Mouse (Mus musculus): ENCODE results near the gene Gan. TPM values are rescaled to one million over a fixed set of nuclear protein-coding genes. Genes with fewer than 3 reads are reported as not detected.

Gan gene
- polyA plus RNA-seq, 2 experiments, result 0.62 to 1.6 TPM

DNA sequence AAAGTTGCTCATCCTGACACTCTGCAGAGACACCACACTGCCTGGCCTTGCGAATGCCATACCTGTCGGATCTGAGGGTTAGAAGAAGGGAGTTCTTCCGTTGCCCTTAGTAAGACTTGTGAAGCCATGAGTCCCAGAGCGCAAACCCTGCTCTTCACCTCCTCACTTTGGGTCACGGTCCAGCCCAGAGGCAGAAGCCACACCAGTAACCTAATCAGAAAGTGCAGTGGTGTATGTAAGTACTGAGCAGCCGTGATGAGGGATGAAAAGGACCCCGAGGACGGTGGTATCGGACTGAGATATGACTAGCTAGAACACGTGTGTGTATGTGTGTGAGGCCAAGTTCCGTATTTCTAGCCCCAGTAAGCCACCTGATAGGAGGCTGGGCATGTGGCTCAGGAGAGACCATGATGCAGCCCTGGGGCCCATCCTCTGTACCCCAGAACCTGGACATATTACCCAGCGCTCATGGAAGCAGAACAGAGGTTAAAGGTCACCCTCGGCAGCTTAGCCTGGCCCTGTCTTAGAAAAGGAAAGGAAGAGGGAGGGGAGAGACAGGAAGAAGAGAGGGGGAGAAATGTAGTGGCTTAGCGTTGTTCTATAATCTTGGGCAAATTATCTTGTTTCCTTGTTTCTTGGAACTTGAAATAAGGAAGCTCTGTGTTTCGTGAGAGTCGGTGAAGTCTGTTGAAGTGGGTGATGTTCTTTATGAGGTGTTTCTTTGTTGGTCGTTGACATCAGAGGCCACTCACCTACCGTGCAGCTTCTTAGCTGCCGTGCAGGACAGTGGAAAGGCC is 43.5 kb downstream of the Gan start:
- H3K27me3 ChIP-seq (ENCODE audit: control insufficient read depth, insufficient read depth, low read length), result no peaks in the 10 kb centered on the region
- no peaks in the 10 kb centered on the region for H3K9me3 ChIP-seq (ENCODE audit: control insufficient read depth, low read length)
- 35% methylated on average over 19 of the region's 19 CpGs for WGBS (ENCODE audit: insufficient replicate concordance)
- H3K9ac ChIP-seq (replicated peaks), result peak overlapping the region; percentile 60
- DNase-seq (ENCODE audit: low read depth in 3 of 3, low spot score in 3 of 3) (peak in 2 of 3 experiments; percentile 35 to 45), ATAC-seq (ENCODE audit: insufficient read depth) (peak; percentile 38)
- H3K4me1 ChIP-seq (replicated peaks; ENCODE audit: control insufficient read depth in 2 of 2, insufficient read depth in 2 of 2, low read length in 1 of 2), result peaks cover 54 to 60% of the 10 kb centered on the region in 2 experiments
- H3K4me3 ChIP-seq (ENCODE audit: insufficient read depth in 1 of 2, low read depth in 2 of 2, low read length in 2 of 2), result peak overlapping the region; percentile 21 to 50
- H3K27ac ChIP-seq, result peak overlapping the region; percentile 98
- H3K4me2 ChIP-seq (ENCODE audit: low read depth), result peak overlapping the region; percentile 65
- TF ChIP-seq CTCF (IDR thresholded peaks at IDR 0.05; ENCODE audit: low read depth), result no peak
- TF ChIP-seq EP300 (IDR thresholded peaks at IDR 0.05; ENCODE audit: low read depth), result no peak
- H3K36me3 ChIP-seq (replicated peaks; ENCODE audit: control insufficient read depth, insufficient read depth, low read depth), result no peaks in the 10 kb centered on the region; the same call in 1 of the 2 replicates

DNA sequence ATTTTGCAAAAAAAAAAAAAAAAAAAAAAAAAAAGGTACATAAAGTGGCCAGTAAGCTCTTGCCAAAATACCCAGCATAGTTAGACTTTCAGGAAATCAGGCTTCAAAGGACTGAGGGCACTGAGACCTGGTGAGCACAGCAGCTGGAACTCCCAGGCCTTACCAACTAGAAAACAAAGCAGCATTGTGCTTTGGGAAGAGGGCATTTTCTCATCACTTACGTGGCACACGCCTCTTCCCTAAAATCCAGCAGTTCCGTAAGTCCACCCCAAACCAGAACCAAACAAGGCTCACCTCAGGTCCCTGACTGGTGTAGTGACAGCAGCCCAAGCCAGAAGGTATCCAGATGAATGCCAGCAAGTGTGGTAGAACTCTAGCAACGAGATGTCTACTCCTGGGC is 45.1 kb downstream of the Gan start:
- H3K4me2 ChIP-seq (ENCODE audit: low read depth), result no peak overlapping the region
- H3K27me3 ChIP-seq (ENCODE audit: control insufficient read depth, insufficient read depth, low read length), result no peaks in the 10 kb centered on the region
- H3K9ac ChIP-seq (replicated peaks), result no peak overlapping the region
- H3K4me1 ChIP-seq (replicated peaks; ENCODE audit: control insufficient read depth in 2 of 2, insufficient read depth in 2 of 2, low read length in 1 of 2), result peaks cover 40 to 43% of the 10 kb centered on the region in 2 experiments
- no peaks in the 10 kb centered on the region; the same call in 1 of the 2 replicates for H3K36me3 ChIP-seq (replicated peaks; ENCODE audit: control insufficient read depth, insufficient read depth, low read depth)
- no peaks in the 10 kb centered on the region for H3K9me3 ChIP-seq (ENCODE audit: control insufficient read depth, low read length)
- no peak overlapping the region for H3K4me3 ChIP-seq (ENCODE audit: insufficient read depth in 1 of 2, low read depth in 2 of 2, low read length in 2 of 2)
- WGBS (ENCODE audit: insufficient replicate concordance), result 96% methylated on average over 4 of the region's 4 CpGs
- ATAC-seq (ENCODE audit: insufficient read depth) (no peak), DNase-seq (ENCODE audit: low read depth in 3 of 3, low spot score in 3 of 3) (no peak)
- TF ChIP-seq EP300 (IDR thresholded peaks at IDR 0.05; ENCODE audit: low read depth), result no peak
- no peak for TF ChIP-seq CTCF (IDR thresholded peaks at IDR 0.05; ENCODE audit: low read depth)
- no peak overlapping the region; the same call in 1 of the 2 replicates for H3K27ac ChIP-seq

DNA sequence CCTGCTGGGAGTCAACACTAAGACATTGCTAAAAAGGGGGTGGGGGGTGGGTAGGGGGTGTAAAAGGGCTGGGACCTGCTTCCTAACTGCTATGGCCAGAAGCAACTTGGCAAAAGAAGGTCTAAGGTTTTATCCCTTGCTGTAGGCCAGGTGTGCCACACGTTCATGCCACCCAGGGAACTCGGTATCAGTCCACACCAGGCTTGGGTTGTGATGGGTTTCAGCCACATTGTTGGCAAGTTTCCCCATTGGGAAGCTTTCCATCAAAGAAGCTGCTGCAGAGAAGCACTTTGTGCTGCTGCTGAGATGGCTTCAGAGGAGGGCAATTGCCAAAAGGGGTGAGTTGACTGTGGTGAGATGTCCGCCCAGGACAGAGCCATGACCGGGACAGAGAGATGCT is 47.9 kb downstream of the Gan start:
- DNase-seq (ENCODE audit: low read depth in 3 of 3, low spot score in 3 of 3) (no peak), ATAC-seq (ENCODE audit: insufficient read depth) (no peak)
- Histone ChIP-seq H3K27me3 (ENCODE audit: control insufficient read depth, insufficient read depth, low read length) (no peaks in the 10 kb centered on the region), H3K27ac (no peak overlapping the region), H3K36me3 (replicated peaks; ENCODE audit: control insufficient read depth, insufficient read depth, low read depth) (no peaks in the 10 kb centered on the region; the same call in 1 of the 2 replicates), H3K4me3 (ENCODE audit: insufficient read depth in 1 of 2, low read depth in 2 of 2, low read length in 2 of 2) (no peak overlapping the region), H3K4me1 (replicated peaks; ENCODE audit: control insufficient read depth in 2 of 2, insufficient read depth in 2 of 2, low read length in 1 of 2) (peaks cover 17% of the 10 kb centered on the region in 2 experiments), H3K9ac (replicated peaks) (no peak overlapping the region), H3K4me2 (ENCODE audit: low read depth) (no peak overlapping the region), H3K9me3 (ENCODE audit: control insufficient read depth, low read length) (no peaks in the 10 kb centered on the region)
- 80% methylated on average over 4 of the region's 4 CpGs for WGBS (ENCODE audit: insufficient replicate concordance)
- no peak for TF ChIP-seq CTCF (IDR thresholded peaks at IDR 0.05; ENCODE audit: low read depth)
- no peak for TF ChIP-seq EP300 (IDR thresholded peaks at IDR 0.05; ENCODE audit: low read depth)

DNA sequence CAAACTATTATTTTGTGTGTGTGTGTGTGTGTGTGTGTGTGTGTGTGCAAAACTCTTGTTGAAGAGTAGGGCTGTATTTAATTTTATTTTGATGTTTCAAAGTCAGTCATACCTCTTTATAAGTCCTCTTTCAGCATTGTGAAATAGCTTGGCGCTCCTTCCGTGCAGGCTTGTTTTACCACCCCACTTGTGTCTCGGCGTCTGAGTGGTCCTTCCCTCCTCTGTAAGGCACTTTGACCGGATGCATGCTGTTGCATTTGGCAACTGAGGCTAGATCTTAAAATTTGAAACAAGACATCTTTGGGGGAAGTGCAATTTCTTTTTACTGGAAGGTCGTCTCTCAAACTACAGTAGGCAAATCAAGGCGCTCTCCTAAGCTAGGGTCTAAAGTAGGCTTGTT is 48.7 kb downstream of the Gan start:
- Histone ChIP-seq H3K9ac (replicated peaks) (no peak overlapping the region), H3K27me3 (ENCODE audit: control insufficient read depth, insufficient read depth, low read length) (no peaks in the 10 kb centered on the region), H3K4me2 (ENCODE audit: low read depth) (no peak overlapping the region), H3K36me3 (replicated peaks; ENCODE audit: control insufficient read depth, insufficient read depth, low read depth) (no peaks in the 10 kb centered on the region; the same call in 1 of the 2 replicates), H3K9me3 (ENCODE audit: control insufficient read depth, low read length) (no peaks in the 10 kb centered on the region), H3K4me1 (replicated peaks; ENCODE audit: control insufficient read depth in 2 of 2, insufficient read depth in 2 of 2, low read length in 1 of 2) (peaks cover 10% of the 10 kb centered on the region in 2 experiments), H3K27ac (no peak overlapping the region), H3K4me3 (ENCODE audit: insufficient read depth in 1 of 2, low read depth in 2 of 2, low read length in 2 of 2) (no peak overlapping the region)
- TF ChIP-seq EP300 (IDR thresholded peaks at IDR 0.05; ENCODE audit: low read depth) (no peak), CTCF (IDR thresholded peaks at IDR 0.05; ENCODE audit: low read depth) (no peak)
- WGBS (ENCODE audit: insufficient replicate concordance), result 89% methylated on average over 7 of the region's 7 CpGs
- no peak for DNase-seq (ENCODE audit: low read depth in 3 of 3, low spot score in 3 of 3)
- ATAC-seq (ENCODE audit: insufficient read depth), result no peak

DNA sequence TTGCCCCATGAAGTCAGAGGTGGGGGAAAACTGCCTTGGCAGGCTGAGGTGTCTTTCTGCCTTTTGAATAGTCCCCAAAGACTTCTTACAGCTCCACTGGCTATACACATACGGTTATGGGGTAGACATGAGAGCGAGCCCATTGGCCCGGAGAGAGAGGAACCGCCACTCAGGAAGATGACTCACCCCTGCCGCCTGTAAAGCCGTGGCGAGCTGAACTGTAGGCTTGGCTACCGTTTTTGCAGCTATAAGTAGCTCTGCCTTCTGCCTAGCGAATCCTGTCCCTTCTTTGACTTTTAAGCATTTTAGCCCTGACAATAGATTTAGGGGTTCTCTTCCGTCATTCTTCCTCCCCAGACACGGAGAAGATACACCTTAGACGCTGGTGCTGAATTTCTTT is 51.2 kb downstream of the Gan start:
- no peak overlapping the region for H3K4me2 ChIP-seq (ENCODE audit: low read depth)
- H3K4me3 ChIP-seq (ENCODE audit: insufficient read depth in 1 of 2, low read depth in 2 of 2, low read length in 2 of 2), result no peak overlapping the region
- 47% methylated on average over 12 of the region's 12 CpGs for WGBS (ENCODE audit: insufficient replicate concordance)
- H3K27ac ChIP-seq, result no peak overlapping the region
- ATAC-seq (ENCODE audit: insufficient read depth) (no peak), DNase-seq (ENCODE audit: low read depth in 3 of 3, low spot score in 3 of 3) (no peak)
- H3K27me3 ChIP-seq (ENCODE audit: control insufficient read depth, insufficient read depth, low read length), result no peaks in the 10 kb centered on the region
- no peaks in the 10 kb centered on the region for H3K36me3 ChIP-seq (replicated peaks; ENCODE audit: control insufficient read depth, insufficient read depth, low read depth)
- TF ChIP-seq EP300 (IDR thresholded peaks at IDR 0.05; ENCODE audit: low read depth), result no peak
- TF ChIP-seq CTCF (IDR thresholded peaks at IDR 0.05; ENCODE audit: low read depth), result no peak
- no peak overlapping the region for H3K9ac ChIP-seq (replicated peaks)
- no peaks in the 10 kb centered on the region for H3K4me1 ChIP-seq (replicated peaks; ENCODE audit: control insufficient read depth in 2 of 2, insufficient read depth in 2 of 2, low read length in 1 of 2)
- no peaks in the 10 kb centered on the region for H3K9me3 ChIP-seq (ENCODE audit: control insufficient read depth, low read length)
